8 mouse cellular contexts compared by ENCODE assay signal in the genomic region with DNA sequence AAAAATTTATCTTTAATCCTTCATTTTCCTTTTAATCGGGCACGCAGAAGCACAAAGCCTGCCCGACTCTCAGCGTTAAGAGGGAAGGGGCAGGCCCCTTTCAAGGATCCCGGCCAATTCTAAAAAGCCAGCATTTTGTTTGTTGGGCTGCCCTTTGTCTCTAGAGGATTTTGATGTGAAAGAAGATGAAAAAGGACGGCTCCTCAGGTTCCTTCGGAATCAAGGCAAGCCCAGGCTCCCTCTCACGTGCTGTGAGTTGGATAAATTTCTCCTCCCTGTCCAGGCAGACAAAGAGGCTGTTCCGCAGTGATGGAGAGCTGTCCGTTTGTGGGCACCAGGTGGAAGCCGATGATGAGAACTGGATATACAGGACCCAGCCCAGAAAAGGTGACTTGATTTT.
DNase-seq lines count a peak whose midpoint lies in the region; ATAC-seq and TF ChIP-seq lines count a peak whose summit lies in the region.

No protein-coding gene starts in this region.

- H3K4me1 ChIP-seq in heart, adult 2 months (ENCODE audit: control insufficient read depth, insufficient read depth, low read length): peaks cover 2% of the 10 kb centered on the region; the same call in 1 of the 2 replicates
- H3K4me1 ChIP-seq in ES-Bruce4 (ENCODE audit: control insufficient read depth, insufficient read depth, low read length): peaks cover 5% of the 10 kb centered on the region
- H3K4me1 ChIP-seq in hindbrain, embryonic 11.5 days (replicated peaks; ENCODE audit: control insufficient read depth, insufficient read depth, low read length): no peaks in the 10 kb centered on the region; the same call in 1 of the 2 replicates
- H3K4me1 ChIP-seq in midbrain, embryonic 10.5 days: peaks cover 73% of the 10 kb centered on the region

- no peak for TF ChIP-seq POLR2A in heart, adult 2 months (IDR thresholded peaks at IDR 0.05; ENCODE audit: insufficient read depth, low read depth, low read length)
- TF ChIP-seq POLR2A in ES-Bruce4 (IDR thresholded peaks at IDR 0.05; ENCODE audit: insufficient read depth, low read length): no peak

- H3K27me3 ChIP-seq in heart, adult 2 months (ENCODE audit: control insufficient read depth, insufficient read depth, low read length): no peaks in the 10 kb centered on the region
- no peaks in the 10 kb centered on the region for H3K27me3 ChIP-seq in ES-Bruce4 (ENCODE audit: control insufficient read depth, insufficient read depth, low read length, poor library complexity, severe bottlenecking)
- no peaks in the 10 kb centered on the region for H3K27me3 ChIP-seq in hindbrain, embryonic 11.5 days (ENCODE audit: control insufficient read depth, insufficient read depth, low read length)
- H3K27me3 ChIP-seq in midbrain, embryonic 10.5 days (ENCODE audit: low read depth, poor library complexity, severe bottlenecking): no peaks in the 10 kb centered on the region

- no peak overlapping the region for H3K9ac ChIP-seq in heart, adult 2 months (ENCODE audit: low read depth, low read length)
- peak overlapping the region; percentile 51 for H3K9ac ChIP-seq in ES-Bruce4 (ENCODE audit: low read depth, poor library complexity, severe bottlenecking)
- H3K9ac ChIP-seq in hindbrain, embryonic 11.5 days (ENCODE audit: low read depth, low read length): peak overlapping the region; percentile 49

- no peaks in the 10 kb centered on the region for H3K9me3 ChIP-seq in ES-Bruce4 (replicated peaks; ENCODE audit: control insufficient read depth, insufficient read depth, low read length, poor library complexity, severe bottlenecking)
- no peaks in the 10 kb centered on the region for H3K9me3 ChIP-seq in hindbrain, embryonic 11.5 days (ENCODE audit: control insufficient read depth, low read length)
- H3K9me3 ChIP-seq in midbrain, embryonic 10.5 days (replicated peaks): no peaks in the 10 kb centered on the region

- no peak for TF ChIP-seq CTCF in heart, adult 2 months (IDR thresholded peaks at IDR 0.05)
- no peak for TF ChIP-seq CTCF in ES-Bruce4 (IDR thresholded peaks at IDR 0.05; ENCODE audit: low read depth, low read length)

- no peak for ATAC-seq in hindbrain, embryonic 11.5 days (ENCODE audit: low FRiP score)
- no peak for ATAC-seq in CD4-positive, CD25-positive, alpha-beta regulatory T cell, adult 4 months

- no peak for DNase-seq in heart, adult 2 months
- DNase-seq in heart, postnatal 10 days: no peak
- DNase-seq in hindbrain, embryonic 11.5 days (ENCODE audit: low spot score): peak; percentile 53
- DNase-seq in midbrain, embryonic 10.5 days (ENCODE audit: low spot score): peak; percentile 41
- DNase-seq in adrenal gland, postnatal 4 days (ENCODE audit: low spot score in 2 of 2): no peak
- no peak for DNase-seq in left cerebral cortex, adult 9 months (ENCODE audit: low spot score in 2 of 2)

- no peaks in the 10 kb centered on the region for H3K36me3 ChIP-seq in heart, adult 2 months (ENCODE audit: control insufficient read depth, insufficient read depth, low read length)
- H3K36me3 ChIP-seq in ES-Bruce4 (ENCODE audit: control insufficient read depth, insufficient read depth, low read length, poor library complexity, severe bottlenecking): no peaks in the 10 kb centered on the region
- no peaks in the 10 kb centered on the region for H3K36me3 ChIP-seq in hindbrain, embryonic 11.5 days (ENCODE audit: control insufficient read depth, insufficient read depth, low read length)
- H3K36me3 ChIP-seq in midbrain, embryonic 10.5 days: no peaks in the 10 kb centered on the region

- 30% methylated on average over 11 of the region's 11 CpGs for WGBS in heart, adult 2 months
- WGBS in hindbrain, embryonic 11.5 days: 4% methylated on average over 11 of the region's 11 CpGs
- 2% methylated on average over 11 of the region's 11 CpGs for WGBS in midbrain, embryonic 10.5 days

- peak overlapping the region; percentile 23 for H3K27ac ChIP-seq in heart, adult 2 months
- no peak overlapping the region for H3K27ac ChIP-seq in ES-Bruce4 (ENCODE audit: insufficient read depth, low read length)
- H3K27ac ChIP-seq in hindbrain, embryonic 11.5 days (ENCODE audit: low read depth, low read length): no peak overlapping the region
- peak overlapping the region; percentile 87 for H3K27ac ChIP-seq in midbrain, embryonic 10.5 days (replicated peaks)

- peak overlapping the region; percentile 55 for H3K4me3 ChIP-seq in heart, adult 2 months
- H3K4me3 ChIP-seq in ES-Bruce4 (ENCODE audit: low read depth, low read length): peak overlapping the region; percentile 39
- H3K4me3 ChIP-seq in hindbrain, embryonic 11.5 days (ENCODE audit: low read depth, low read length): peak overlapping the region; percentile 39
- H3K4me3 ChIP-seq in midbrain, embryonic 10.5 days: peak overlapping the region; percentile 67

- intact Hi-C loops in heart, adult 2 months (cut with DNase I): loop anchor here (5.0 kb wide), 1 partner anchor 34 kb away; no protein-coding TSS in a partner anchor
- intact Hi-C loops in heart, postnatal 10 days (cut with DNase I): loop anchor here (5.0 kb wide), 1 partner anchor 44 kb away; no protein-coding TSS in a partner anchor

- no peak for TF ChIP-seq EP300 in heart, adult 2 months (IDR thresholded peaks at IDR 0.05; ENCODE audit: insufficient read depth, low read depth, low read length)
- no peak for TF ChIP-seq EP300 in ES-Bruce4 (IDR thresholded peaks at IDR 0.05; ENCODE audit: insufficient read depth, low read depth, low read length)

- peak overlapping the region; percentile 49 for H3K4me2 ChIP-seq in hindbrain, embryonic 11.5 days (replicated peaks; ENCODE audit: low read depth, low read length)

- H3K79me2 ChIP-seq in heart, adult 2 months (replicated peaks; ENCODE audit: control insufficient read depth, insufficient read depth, low read length): 0 out of 2 replicates have a peak, but pooled peaks cover 1% of the 10 kb centered on the region

Comparison
In these comparisons a context has a peak if more than half of its experiments do, and no peak if none do; other contexts are left out.
1. DNase-seq: peak in hindbrain, embryonic 11.5 days (single experiment) and midbrain, embryonic 10.5 days (single experiment); none in heart, adult 2 months (0 of 2), heart, postnatal 10 days (0 of 2), adrenal gland, postnatal 4 days (0 of 2) and left cerebral cortex, adult 9 months (0 of 2).
2. H3K27ac ChIP-seq: peak in heart, adult 2 months (single experiment) and midbrain, embryonic 10.5 days (single experiment); none in ES-Bruce4 (single experiment) and hindbrain, embryonic 11.5 days (single experiment).
3. Peak in every context shown above with its lines, with median percentiles within 50 percentile points of each other: H3K4me3 ChIP-seq.